12 mouse cellular contexts compared by ENCODE assay signal in the genomic region with DNA sequence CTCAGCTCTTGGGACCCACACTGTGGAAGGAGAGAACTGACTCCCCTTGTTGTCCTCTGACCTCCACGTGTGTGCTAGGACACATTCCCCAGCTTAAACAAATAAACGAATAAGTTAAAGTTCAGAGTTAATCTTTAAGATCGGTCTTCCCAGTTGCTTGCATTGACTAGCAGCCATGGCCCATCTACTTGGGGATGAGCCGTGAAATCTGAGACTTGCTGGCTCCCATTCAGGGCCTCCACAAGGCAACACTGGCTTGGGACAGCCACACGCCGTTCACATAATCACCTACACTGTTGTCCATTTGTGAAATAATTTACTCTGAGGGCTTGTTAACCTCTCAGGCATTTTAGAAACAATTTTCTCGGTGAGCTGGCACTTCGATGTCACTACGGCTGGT. TPM values are rescaled to one million over a fixed set of nuclear protein-coding genes. Genes with fewer than 3 reads are reported as not detected.
"Had no signal": no experiment of that assay in that cellular context is flagged by ENCODE, and none has a peak within 500 bp of the region (broad histone marks: within the 10 kb centered on the region; RNA-seq: fewer than 3 reads in every experiment).

No protein-coding gene starts in this region.

- H3K9ac ChIP-seq: limb, embryonic 13.5 days; liver, embryonic 14.5 days; neural tube, embryonic 12.5 days; stomach, embryonic 15.5 days had no signal

- H3K27me3 ChIP-seq: limb, embryonic 13.5 days; neural tube, embryonic 12.5 days; stomach, embryonic 15.5 days had no signal

- H3K4me1 ChIP-seq: neural tube, embryonic 12.5 days; stomach, embryonic 15.5 days had no signal

- DNase-seq: left cerebral cortex, postnatal 4 days; lung, adult 18-20 months; midbrain, embryonic 14.5 days; retina, postnatal 1 day; thymus, adult 2 months; thymus, postnatal 25 days had no signal

- H3K36me3 ChIP-seq: limb, embryonic 13.5 days; neural tube, embryonic 12.5 days; stomach, embryonic 15.5 days had no signal

- H3K27ac ChIP-seq: hindbrain, postnatal 0 days; limb, embryonic 13.5 days; liver, embryonic 14.5 days; neural tube, embryonic 12.5 days; stomach, embryonic 15.5 days had no signal

- H3K4me3 ChIP-seq: limb, embryonic 13.5 days; neural tube, embryonic 12.5 days; stomach, embryonic 15.5 days had no signal

- ATAC-seq: hindbrain, postnatal 0 days had no signal

- H3K9me3 ChIP-seq: limb, embryonic 13.5 days; neural tube, embryonic 12.5 days; stomach, embryonic 15.5 days had no signal

- H3K4me2 ChIP-seq: limb, embryonic 13.5 days; neural tube, embryonic 12.5 days; stomach, embryonic 15.5 days had no signal

RNA-seq across cellular contexts. Expression of gene Vdr, which starts 36.7 kb away (rescaled TPM):
- total RNA-seq: monocyte, adult 5-6 weeks had no signal
- polyA plus RNA-seq: midbrain, embryonic 14.5 days had no signal
